Mouse (Mus musculus): ENCODE data around the gene Tmeff1.

DNA sequence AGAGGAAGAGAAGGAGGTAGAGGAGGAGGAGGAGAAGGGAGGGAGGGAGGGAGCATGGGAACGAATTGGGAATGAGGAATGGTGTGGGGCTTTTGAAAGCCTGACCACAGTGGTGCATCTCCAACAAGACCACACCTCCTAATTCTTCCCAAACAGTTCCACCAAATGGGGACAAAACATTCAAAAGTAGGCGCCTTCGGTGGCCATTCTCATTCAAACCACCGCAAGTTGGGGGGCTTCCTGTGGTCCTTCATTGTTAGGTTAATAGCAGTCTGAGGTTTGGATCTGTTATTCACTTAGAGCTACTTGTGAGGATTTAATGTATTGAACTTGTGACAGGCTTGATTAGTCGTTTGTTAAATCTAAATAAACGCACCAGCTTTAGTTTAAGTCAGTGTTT lies 40.0 kb downstream of the Tmeff1 start:
- TF ChIP-seq POLR2A (IDR thresholded peaks at IDR 0.05; ENCODE audit: borderline replicate concordance, extremely low read depth, insufficient read depth, insufficient read length, poor library complexity, severe bottlenecking) (no peak), CTCF (IDR thresholded peaks at IDR 0.05; ENCODE audit: borderline replicate concordance, extremely low read depth, insufficient read depth, insufficient read length) (no peak)

Data from brain, embryonic 14.5 days (tissue).